Mouse (Mus musculus): Measurements from ENCODE around the gene Pik3ip1. TPM values are rescaled to one million over a fixed set of nuclear protein-coding genes. Genes with fewer than 3 reads are reported as not detected.
A peak's percentile ranks its signal among the peaks of the same experiment; 100 is the strongest.

The Pik3ip1 gene
- polyA plus RNA-seq, 1 experiment from 2014 or later, result 21.3 TPM

DNA sequence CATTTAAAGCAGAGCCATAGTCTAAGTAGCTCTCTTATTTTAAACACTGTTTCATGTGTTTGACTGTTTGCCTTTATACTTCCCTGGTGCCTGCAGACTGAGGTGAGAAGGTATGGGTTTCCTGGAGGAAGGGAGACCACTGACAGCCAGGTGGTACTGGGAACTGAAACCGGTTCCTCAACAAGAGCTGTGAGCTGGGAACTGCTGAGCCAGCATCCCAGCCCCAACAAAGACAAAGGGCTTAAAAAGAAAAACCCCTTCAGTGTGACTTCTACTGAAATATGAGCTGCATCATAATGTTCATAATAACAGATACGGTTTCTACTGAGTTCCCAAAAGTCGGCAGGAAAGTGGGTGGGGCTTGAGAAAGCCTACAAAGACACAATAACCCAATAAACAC is 32.7 kb downstream of the Pik3ip1 start:
- no peak overlapping the region for H3K27ac ChIP-seq
- H3K27me3 ChIP-seq (ENCODE audit: control insufficient read depth, insufficient read depth, low read length), result no peaks in the 10 kb centered on the region
- peaks cover 29% of the 10 kb centered on the region for H3K36me3 ChIP-seq (replicated peaks; ENCODE audit: control insufficient read depth, insufficient read depth)
- no peak for DNase-seq (ENCODE audit: low spot score)
- WGBS, result 86% methylated on average over 3 of the region's 3 CpGs
- H3K9ac ChIP-seq, result no peak overlapping the region
- H3K4me2 ChIP-seq (replicated peaks), result no peak overlapping the region
- no peak for ATAC-seq (ENCODE audit: low FRiP score)
- 0 out of 2 replicates have a peak, but pooled peaks cover 4% of the 10 kb centered on the region for H3K9me3 ChIP-seq (ENCODE audit: control insufficient read depth, low read length)
- H3K4me3 ChIP-seq (replicated peaks; ENCODE audit: low read length), result no peak overlapping the region
- peaks cover 3% of the 10 kb centered on the region; the same call in 1 of the 2 replicates for H3K4me1 ChIP-seq (replicated peaks; ENCODE audit: control insufficient read depth, insufficient read depth, low read length)

DNA sequence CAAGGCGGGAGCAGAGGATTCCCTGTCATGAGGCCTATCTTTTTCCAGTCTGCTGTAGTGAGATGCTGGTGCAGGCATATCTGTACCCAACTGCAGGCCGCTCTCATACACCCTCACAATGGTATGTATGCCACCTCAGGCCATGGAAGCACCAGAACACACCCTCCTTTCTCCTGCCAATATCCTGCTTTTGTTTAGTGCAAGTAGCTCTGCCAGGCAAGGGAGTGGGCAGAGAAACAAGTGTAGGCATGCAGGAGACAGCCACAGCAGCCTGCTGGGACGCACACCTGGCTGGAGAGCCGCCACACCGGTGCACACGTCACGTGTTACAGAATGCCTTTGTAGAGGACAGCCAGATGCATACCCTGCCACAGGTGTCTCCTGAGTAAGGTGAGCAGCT is 36.2 kb downstream of the Pik3ip1 start:
- Histone ChIP-seq H3K27me3 (ENCODE audit: control insufficient read depth, insufficient read depth, low read length) (no peaks in the 10 kb centered on the region), H3K4me3 (replicated peaks; ENCODE audit: low read length) (no peak overlapping the region), H3K27ac (no peak overlapping the region), H3K4me2 (replicated peaks) (no peak overlapping the region), H3K9me3 (ENCODE audit: control insufficient read depth, low read length) (0 out of 2 replicates have a peak, but pooled peaks cover 4% of the 10 kb centered on the region), H3K9ac (no peak overlapping the region), H3K4me1 (replicated peaks; ENCODE audit: control insufficient read depth, insufficient read depth, low read length) (peaks cover 31% of the 10 kb centered on the region), H3K36me3 (replicated peaks; ENCODE audit: control insufficient read depth, insufficient read depth) (no peaks in the 10 kb centered on the region; the same call in 1 of the 2 replicates)
- ATAC-seq (ENCODE audit: low FRiP score) (no peak), DNase-seq (ENCODE audit: low spot score) (no peak)
- WGBS, result 87% methylated on average over 7 of the region's 7 CpGs

DNA sequence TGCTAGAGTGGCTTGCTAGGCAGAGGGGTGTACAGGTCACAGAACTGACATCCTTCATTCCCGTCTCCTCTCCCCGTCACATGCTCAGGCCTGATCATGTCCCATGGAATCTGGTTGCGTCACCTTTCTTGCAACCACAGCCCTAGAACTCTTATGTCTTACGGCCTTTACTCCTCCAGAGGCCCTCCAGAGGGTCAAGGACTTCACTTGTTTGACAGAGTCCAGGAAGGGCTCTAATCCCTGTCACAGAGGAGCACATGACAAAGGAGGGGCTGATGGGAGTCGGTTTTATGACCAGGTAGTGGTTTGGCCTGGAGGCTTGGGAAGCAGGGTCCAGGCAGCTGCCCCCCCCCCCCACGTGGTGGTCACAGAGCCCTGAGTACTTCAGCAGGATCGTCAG is 38.8 kb downstream of the Pik3ip1 start:
- WGBS, result 67% methylated on average over 7 of the region's 7 CpGs
- no peak for ATAC-seq (ENCODE audit: low FRiP score)
- Histone ChIP-seq H3K36me3 (replicated peaks; ENCODE audit: control insufficient read depth, insufficient read depth) (no peaks in the 10 kb centered on the region), H3K4me2 (replicated peaks) (peak overlapping the region; percentile 68), H3K4me3 (replicated peaks; ENCODE audit: low read length) (peak overlapping the region; percentile 61), H3K27me3 (ENCODE audit: control insufficient read depth, insufficient read depth, low read length) (no peaks in the 10 kb centered on the region), H3K9ac (peak overlapping the region; percentile 76; the same call in 1 of the 2 replicates), H3K9me3 (ENCODE audit: control insufficient read depth, low read length) (no peaks in the 10 kb centered on the region), H3K27ac (no peak overlapping the region), H3K4me1 (replicated peaks; ENCODE audit: control insufficient read depth, insufficient read depth, low read length) (peaks cover 44% of the 10 kb centered on the region)
- DNase-seq (ENCODE audit: low spot score), result no peak

DNA sequence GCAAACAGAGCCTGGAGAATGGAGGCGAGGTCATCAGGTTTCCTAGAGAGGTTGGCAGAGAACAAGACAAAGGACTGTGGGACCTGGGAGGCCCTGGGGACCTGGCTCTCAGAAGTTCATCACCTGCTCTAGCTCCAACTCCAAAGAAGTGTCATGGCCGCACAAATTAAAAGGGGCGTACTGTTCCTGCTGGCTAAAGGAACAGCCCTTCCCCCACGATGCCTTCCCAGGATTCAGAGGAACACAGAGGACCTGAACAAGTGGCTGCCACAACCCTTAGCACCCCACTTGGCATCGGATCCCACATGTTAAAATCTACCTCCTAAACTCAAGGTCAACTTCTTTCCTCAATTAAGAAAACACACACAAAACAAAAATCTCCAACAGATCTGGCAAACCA is 39.2 kb downstream of the Pik3ip1 start:
- ATAC-seq (ENCODE audit: low FRiP score) (no peak), DNase-seq (ENCODE audit: low spot score) (no peak)
- peak overlapping the region; percentile 76 for H3K9ac ChIP-seq
- H3K27me3 ChIP-seq (ENCODE audit: control insufficient read depth, insufficient read depth, low read length), result no peaks in the 10 kb centered on the region
- WGBS, result 76% methylated on average over 5 of the region's 5 CpGs
- H3K4me1 ChIP-seq (replicated peaks; ENCODE audit: control insufficient read depth, insufficient read depth, low read length), result peaks cover 48% of the 10 kb centered on the region
- H3K27ac ChIP-seq, result no peak overlapping the region
- H3K4me3 ChIP-seq (replicated peaks; ENCODE audit: low read length), result peak overlapping the region; percentile 61
- no peaks in the 10 kb centered on the region for H3K36me3 ChIP-seq (replicated peaks; ENCODE audit: control insufficient read depth, insufficient read depth)
- H3K9me3 ChIP-seq (ENCODE audit: control insufficient read depth, low read length), result no peaks in the 10 kb centered on the region
- peak overlapping the region; percentile 68 for H3K4me2 ChIP-seq (replicated peaks)

DNA sequence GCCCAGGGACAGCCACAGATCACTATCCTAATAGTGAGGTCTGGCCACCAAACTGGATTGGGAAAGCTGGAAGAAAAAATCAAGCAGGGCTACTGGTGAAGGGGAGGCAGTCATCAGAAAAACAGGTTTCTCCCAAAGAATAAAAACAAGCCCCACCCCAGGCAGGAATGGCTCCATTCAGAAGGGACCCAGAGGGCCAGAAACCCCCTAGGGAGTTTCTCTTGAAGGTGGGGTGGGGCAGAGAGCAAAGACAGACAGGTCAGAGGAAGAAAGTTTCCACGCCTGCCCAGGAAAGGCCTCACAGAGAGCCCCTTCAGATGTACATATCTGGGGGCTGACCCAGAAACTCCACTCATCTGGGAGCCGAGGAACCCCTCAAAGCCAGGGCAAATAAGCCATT is 40.0 kb downstream of the Pik3ip1 start:
- Histone ChIP-seq H3K4me2 (replicated peaks) (peak overlapping the region; percentile 68), H3K27ac (no peak overlapping the region), H3K9ac (peak overlapping the region; percentile 76), H3K4me1 (replicated peaks; ENCODE audit: control insufficient read depth, insufficient read depth, low read length) (peaks cover 49% of the 10 kb centered on the region), H3K27me3 (ENCODE audit: control insufficient read depth, insufficient read depth, low read length) (no peaks in the 10 kb centered on the region), H3K9me3 (ENCODE audit: control insufficient read depth, low read length) (no peaks in the 10 kb centered on the region), H3K4me3 (replicated peaks; ENCODE audit: low read length) (peak overlapping the region; percentile 61), H3K36me3 (replicated peaks; ENCODE audit: control insufficient read depth, insufficient read depth) (no peaks in the 10 kb centered on the region)
- DNase-seq (ENCODE audit: low spot score) (no peak), ATAC-seq (ENCODE audit: low FRiP score) (no peak)
- WGBS, result 81% methylated on average over 2 of the region's 2 CpGs

DNA sequence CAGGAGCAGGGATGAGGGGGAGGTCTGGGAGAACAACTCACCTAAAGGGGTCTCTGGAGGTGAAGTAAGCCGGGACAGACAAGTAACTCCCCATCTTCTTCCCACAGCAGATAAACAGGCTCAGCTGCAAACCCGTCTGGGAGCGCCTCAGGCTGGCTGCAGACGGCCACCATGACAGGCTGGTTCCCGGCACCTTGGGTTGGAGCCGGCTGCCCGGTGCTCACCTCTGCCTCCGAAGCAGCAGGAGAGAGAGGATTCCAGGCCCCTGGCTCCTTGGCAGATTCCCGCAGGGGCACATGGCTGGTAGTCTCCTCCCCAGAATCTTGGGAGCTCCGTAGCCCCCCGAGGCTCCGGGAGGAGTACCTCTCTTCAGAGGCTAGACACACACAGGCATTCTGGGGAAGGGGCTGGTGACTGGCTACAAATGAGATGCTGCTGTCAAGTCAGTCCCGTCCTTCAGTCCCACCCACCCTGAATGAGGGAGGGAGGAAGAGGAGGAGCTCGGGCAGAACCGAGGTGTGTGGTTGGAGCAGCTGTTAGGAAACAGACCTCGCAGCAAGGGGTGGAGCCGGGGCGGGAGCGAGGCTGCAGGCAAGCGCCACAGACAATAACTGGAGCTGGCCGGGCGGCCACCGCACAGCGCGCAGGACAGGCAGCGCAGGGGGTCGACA is 40.9 kb downstream of the Pik3ip1 start:
- 1% methylated on average over 27 of the region's 27 CpGs for whole genome bisulfite sequencing
- Histone ChIP-seq H3K27me3 (ENCODE audit: control insufficient read depth, insufficient read depth, low read length) (no peaks in the 10 kb centered on the region), H3K4me1 (replicated peaks; ENCODE audit: control insufficient read depth, insufficient read depth, low read length) (peaks cover 49% of the 10 kb centered on the region), H3K27ac (peak overlapping the region; percentile 88), H3K9me3 (ENCODE audit: control insufficient read depth, low read length) (no peaks in the 10 kb centered on the region), H3K36me3 (replicated peaks; ENCODE audit: control insufficient read depth, insufficient read depth) (no peaks in the 10 kb centered on the region), H3K4me3 (replicated peaks; ENCODE audit: low read length) (peak overlapping the region; percentile 61), H3K9ac (peak overlapping the region; percentile 76), H3K4me2 (replicated peaks) (peak overlapping the region; percentile 68)
- DNase-seq (ENCODE audit: low spot score) (peak; percentile 89), ATAC-seq (ENCODE audit: low FRiP score) (peak; percentile 96)

DNA sequence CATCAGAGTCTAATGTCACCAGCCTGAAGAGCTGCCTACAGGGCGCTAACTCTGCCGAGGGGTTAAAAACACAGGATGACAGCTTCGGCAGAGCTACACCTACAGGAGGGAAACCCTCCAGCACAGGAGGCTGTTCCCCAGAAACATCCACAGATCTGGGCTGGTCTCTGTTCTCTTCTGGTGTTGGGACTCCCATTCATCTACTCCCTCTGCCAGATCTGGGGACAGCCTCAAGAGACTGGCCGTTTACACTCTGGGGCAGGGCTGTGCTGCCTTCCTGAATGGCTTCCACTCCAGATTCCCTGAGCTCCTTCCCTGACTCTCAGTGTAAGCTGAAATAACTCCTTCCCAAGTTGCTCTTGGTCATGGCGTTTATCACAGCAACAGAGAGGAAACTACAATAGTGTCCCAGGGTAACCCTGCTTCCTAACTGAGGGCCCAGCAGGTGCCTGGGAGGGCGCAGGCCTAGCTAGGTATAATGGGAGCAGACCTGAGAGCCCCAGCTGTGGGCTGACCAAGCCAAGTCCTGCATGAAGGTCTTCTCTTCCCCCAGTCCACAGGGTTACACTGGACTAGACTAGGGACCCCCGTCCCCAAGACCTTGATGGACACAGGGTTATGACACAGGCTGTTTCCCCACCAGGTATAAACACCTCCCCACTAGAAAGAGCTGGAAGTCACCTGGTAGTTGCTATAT is 41.5 kb downstream of the Pik3ip1 start:
- peaks cover 49% of the 10 kb centered on the region for H3K4me1 ChIP-seq (replicated peaks; ENCODE audit: control insufficient read depth, insufficient read depth, low read length)

DNA sequence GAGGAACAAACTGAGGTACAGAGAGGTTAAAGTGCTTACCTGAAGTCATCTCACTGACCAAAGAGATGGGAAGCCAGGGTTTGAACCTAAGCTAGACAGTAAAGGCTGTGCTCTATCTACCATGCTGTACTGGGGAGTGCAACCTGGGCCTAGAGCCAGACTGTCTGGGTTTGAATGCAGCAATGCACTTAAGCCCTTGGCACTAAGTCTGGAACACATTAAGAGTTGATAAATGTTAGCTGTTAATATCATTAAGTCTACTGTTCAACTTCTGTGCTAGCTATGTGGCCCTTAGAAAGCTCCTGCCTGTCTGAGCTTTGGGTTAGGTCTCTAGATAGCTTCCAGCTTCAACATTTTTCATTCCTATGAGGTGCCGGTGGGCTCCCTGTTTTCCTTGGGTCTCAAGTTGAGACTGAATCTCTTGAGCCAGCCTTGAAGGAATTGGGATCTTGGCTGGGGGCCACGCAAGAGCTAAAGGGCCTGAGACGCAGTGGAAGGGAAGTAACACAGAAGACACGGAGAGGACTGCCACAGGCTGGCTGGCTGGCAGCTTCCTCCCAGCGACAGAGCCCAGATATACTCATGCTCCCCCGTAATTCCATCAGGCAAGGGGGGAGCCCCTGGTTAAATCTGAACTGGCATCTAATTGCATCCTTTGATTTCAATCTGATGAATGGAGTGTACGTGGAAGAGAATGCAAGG is 43.5 kb downstream of the Pik3ip1 start:
- Histone ChIP-seq H3K27me3 (ENCODE audit: control insufficient read depth, insufficient read depth, low read length) (no peaks in the 10 kb centered on the region), H3K9me3 (ENCODE audit: control insufficient read depth, low read length) (no peaks in the 10 kb centered on the region), H3K9ac (peak overlapping the region; percentile 40), H3K4me1 (replicated peaks; ENCODE audit: control insufficient read depth, insufficient read depth, low read length) (peaks cover 38% of the 10 kb centered on the region), H3K4me2 (replicated peaks) (peak overlapping the region; percentile 27), H3K27ac (peak overlapping the region; percentile 72), H3K4me3 (replicated peaks; ENCODE audit: low read length) (no peak overlapping the region), H3K36me3 (replicated peaks; ENCODE audit: control insufficient read depth, insufficient read depth) (no peaks in the 10 kb centered on the region)
- no peak for ATAC-seq (ENCODE audit: low FRiP score)
- WGBS, result 41% methylated on average over 7 of the region's 7 CpGs
- peak; percentile 25 for DNase-seq (ENCODE audit: low spot score)

More for the DNA sequence above, 41.5 kb downstream of the Pik3ip1 start:
- Histone ChIP-seq H3K27me3 (ENCODE audit: control insufficient read depth, insufficient read depth, low read length) (no peaks in the 10 kb centered on the region), H3K4me3 (replicated peaks; ENCODE audit: low read length) (peak overlapping the region; percentile 61), H3K27ac (peak overlapping the region; percentile 88), H3K36me3 (replicated peaks; ENCODE audit: control insufficient read depth, insufficient read depth) (no peaks in the 10 kb centered on the region), H3K9me3 (ENCODE audit: control insufficient read depth, low read length) (no peaks in the 10 kb centered on the region), H3K4me2 (replicated peaks) (peak overlapping the region; percentile 68), H3K9ac (peak overlapping the region; percentile 76)
- no peak for ATAC-seq (ENCODE audit: low FRiP score)
- no peak for DNase-seq (ENCODE audit: low spot score)
- WGBS, result 24% methylated on average over 7 of the region's 7 CpGs

DNA sequence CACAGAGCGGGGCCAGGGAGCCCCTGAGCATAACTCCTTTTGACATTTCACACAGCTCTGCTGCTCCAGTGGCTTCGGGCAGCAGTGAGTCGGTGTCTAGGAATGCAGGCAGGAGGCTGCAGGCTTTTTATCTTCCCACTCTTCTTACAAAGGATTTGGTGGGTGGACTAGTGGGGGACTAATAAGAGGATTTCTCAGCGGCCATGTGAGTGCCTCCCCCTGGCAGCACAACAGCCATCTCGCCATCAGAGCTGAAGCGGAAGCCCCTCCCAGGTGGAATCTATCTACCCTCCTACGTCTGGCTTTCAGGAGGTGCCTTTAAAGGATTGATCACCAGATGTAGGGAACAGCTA is 44.1 kb downstream of the Pik3ip1 start:
- Histone ChIP-seq H3K9ac (peak overlapping the region; percentile 40; the same call in 1 of the 2 replicates), H3K9me3 (ENCODE audit: control insufficient read depth, low read length) (no peaks in the 10 kb centered on the region), H3K4me1 (replicated peaks; ENCODE audit: control insufficient read depth, insufficient read depth, low read length) (peaks cover 33% of the 10 kb centered on the region), H3K4me2 (replicated peaks) (peak overlapping the region; percentile 27), H3K27ac (peak overlapping the region; percentile 72), H3K27me3 (ENCODE audit: control insufficient read depth, insufficient read depth, low read length) (no peaks in the 10 kb centered on the region), H3K36me3 (replicated peaks; ENCODE audit: control insufficient read depth, insufficient read depth) (no peaks in the 10 kb centered on the region), H3K4me3 (replicated peaks; ENCODE audit: low read length) (no peak overlapping the region)
- ATAC-seq (ENCODE audit: low FRiP score) (no peak), DNase-seq (ENCODE audit: low spot score) (peak; percentile 26)
- WGBS, result 21% methylated on average over 7 of the region's 7 CpGs

All from hindbrain, embryonic 14.5 days (tissue).